Mouse (Mus musculus) ES-Bruce4 (cell line): ENCODE measurements around the gene Slc22a12.

Experiments
- CTCF ChIP-seq: IDR thresholded peaks from one replicate; pipeline ENCODE4 v1.8.1; 2011; ENCODE audit warnings: low read depth, low read length
- EP300 ChIP-seq: IDR thresholded peaks from 2 replicates; pipeline ENCODE4 v1.6.1; 2011; ENCODE audit warnings: low read depth, low read length; ENCODE audit not compliant: insufficient read depth
- POLR2A ChIP-seq: IDR thresholded peaks from one replicate; pipeline ENCODE4 v1.8.1; 2011; ENCODE audit warnings: low read length; ENCODE audit not compliant: insufficient read depth

- no peak for TF ChIP-seq EP300
- TF ChIP-seq POLR2A, result no peak
- TF ChIP-seq CTCF, result no peak
Measured at GRCm38 (mm10) chr19:6516153-6516552, 26.7 kb downstream of the Slc22a12 start.
